Mouse (Mus musculus) lung, embryonic 16.5 days (tissue): ENCODE results near the gene Lemd2. TPM values are rescaled to one million over a fixed set of nuclear protein-coding genes. Genes with fewer than 3 reads are reported as not detected.

Experiments
- ATAC-seq: fragments of 200-750 bp; cut with Nextera tagmentation; 2 replicates; pipeline ENCODE4 v1.8.0; 2017; ENCODE audit warnings: low read depth, mild to moderate bottlenecking, moderate library complexity
- H3K27ac ChIP-seq: fragments of 300-500 bp; sonication (generic); 2 replicates; pipeline ENCODE4 v1.5.1; 2014; ENCODE audit warnings: mild to moderate bottlenecking, control low read depth, low read length
- H3K27me3 ChIP-seq: fragments of 300-500 bp; sonication (generic); 2 replicates; pipeline ENCODE4 v1.6.1; 2014; ENCODE audit warnings: low read depth, low read length, mixed read lengths; ENCODE audit not compliant: control insufficient read depth, insufficient read depth
- H3K36me3 ChIP-seq: fragments of 300-500 bp; sonication (generic); 2 replicates; pipeline ENCODE4 v1.6.1; 2014; ENCODE audit warnings: low read length; ENCODE audit not compliant: control insufficient read depth, insufficient read depth
- H3K4me1 ChIP-seq: fragments of 300-500 bp; sonication (generic); replicated peaks from 2 replicates; pipeline ENCODE4 v1.6.1; 2014; ENCODE audit warnings: low read length, mixed read lengths; ENCODE audit not compliant: control insufficient read depth, insufficient read depth
- H3K4me2 ChIP-seq: fragments of 300-500 bp; sonication (generic); 2 replicates; pipeline ENCODE4 v1.6.1; 2014; ENCODE audit warnings: low read depth, low read length, control low read depth
- H3K4me3 ChIP-seq: fragments of 300-500 bp; sonication (generic); 2 replicates; pipeline ENCODE4 v1.5.1; 2014; ENCODE audit warnings: mild to moderate bottlenecking, low read length, control low read depth
- H3K9ac ChIP-seq: fragments of 300-500 bp; sonication (generic); 2 replicates; pipeline ENCODE4 v1.6.1; 2014; ENCODE audit warnings: low read length, control low read depth
- H3K9me3 ChIP-seq: fragments of 300-500 bp; sonication (generic); 2 replicates; pipeline ENCODE4 v1.6.1; 2016; ENCODE audit warnings: low read length; ENCODE audit not compliant: control insufficient read depth
- WGBS: fragments of 180-500 bp; shearing (Covaris S2); extraction: QIAGEN DNeasy Blood & Tissue Kit; methylation state at CpG from one replicate; pipeline ENCODE4 v1.1.7; 2014; 5-methylcytosine and 5-hydroxymethylcytosine counted together
- polyA plus RNA-seq: library from polyadenylated mRNA; unstranded; fragments of >200 nt; fragmentation: Nextera tagmentation; extraction: Ambion mirVana; gene quantifications from 2 replicates; pipeline ENCODE4 v1.2.1, GENCODE M21; 2015

Lemd2 gene
- polyA plus RNA-seq, 1 experiment from 2014 or later: 7.2 TPM

- no peaks in the 10 kb centered on the region for H3K27me3 ChIP-seq
- peaks cover 49% of the 10 kb centered on the region for H3K36me3 ChIP-seq
- no peak overlapping the region for H3K4me2 ChIP-seq
- H3K4me3 ChIP-seq: no peak overlapping the region
- H3K27ac ChIP-seq: no peak overlapping the region
- H3K4me1 ChIP-seq: no peaks in the 10 kb centered on the region
- WGBS: 73% methylated on average over 9 of the region's 9 CpGs
- ATAC-seq: no peak
- H3K9me3 ChIP-seq: no peaks in the 10 kb centered on the region
- H3K9ac ChIP-seq: no peak overlapping the region
These were observed 8.1 kb downstream of the Lemd2 start for GRCm38 (mm10) chr17:27196206-27196605.

- WGBS: 70% methylated on average over 20 of the region's 20 CpGs
- Histone ChIP-seq H3K9me3 (no peaks in the 10 kb centered on the region), H3K27ac (no peak overlapping the region), H3K4me1 (no peaks in the 10 kb centered on the region), H3K36me3 (peaks cover 51% of the 10 kb centered on the region), H3K9ac (no peak overlapping the region), H3K4me2 (no peak overlapping the region), H3K4me3 (no peak overlapping the region), H3K27me3 (no peaks in the 10 kb centered on the region)
- ATAC-seq: no peak
These were observed 9.7 kb downstream of the Lemd2 start for GRCm38 (mm10) chr17:27194258-27195185.

GRCm38 (mm10) chr17:27191804-27192203 lies 12.5 kb downstream of the Lemd2 start:
- H3K9ac ChIP-seq: no peak overlapping the region
- no peak overlapping the region for H3K27ac ChIP-seq
- WGBS: 55% methylated on average over 5 of the region's 5 CpGs
- ATAC-seq: no peak
- no peaks in the 10 kb centered on the region for H3K9me3 ChIP-seq
- peaks cover 35% of the 10 kb centered on the region for H3K36me3 ChIP-seq
- H3K4me1 ChIP-seq: no peaks in the 10 kb centered on the region
- no peak overlapping the region for H3K4me2 ChIP-seq
- no peaks in the 10 kb centered on the region for H3K27me3 ChIP-seq
- H3K4me3 ChIP-seq: no peak overlapping the region

GRCm38 (mm10) chr17:27191189-27191588 lies 13.1 kb downstream of the Lemd2 start:
- no peak overlapping the region for H3K4me2 ChIP-seq
- 88% methylated on average over 6 of the region's 6 CpGs for WGBS
- H3K4me3 ChIP-seq: no peak overlapping the region
- no peaks in the 10 kb centered on the region for H3K4me1 ChIP-seq
- no peak overlapping the region for H3K9ac ChIP-seq
- ATAC-seq: no peak
- no peaks in the 10 kb centered on the region for H3K27me3 ChIP-seq
- H3K27ac ChIP-seq: no peak overlapping the region
- H3K9me3 ChIP-seq: no peaks in the 10 kb centered on the region
- H3K36me3 ChIP-seq: peaks cover 35% of the 10 kb centered on the region

GRCm38 (mm10) chr17:27189640-27190216 lies 14.5 kb downstream of the Lemd2 start:
- Histone ChIP-seq H3K9me3 (no peaks in the 10 kb centered on the region), H3K27me3 (no peaks in the 10 kb centered on the region), H3K4me2 (no peak overlapping the region), H3K27ac (no peak overlapping the region), H3K4me3 (no peak overlapping the region), H3K9ac (no peak overlapping the region), H3K4me1 (no peaks in the 10 kb centered on the region), H3K36me3 (peaks cover 25% of the 10 kb centered on the region)
- peak; percentile 56; the same call in 1 of the 2 replicates for ATAC-seq
- WGBS: 40% methylated on average over 10 of the region's 10 CpGs

GRCm38 (mm10) chr17:27188883-27189282 lies 15.4 kb downstream of the Lemd2 start:
- no peak overlapping the region for H3K9ac ChIP-seq
- no peaks in the 10 kb centered on the region; the same call in 1 of the 2 replicates for H3K9me3 ChIP-seq
- no peak overlapping the region for H3K4me2 ChIP-seq
- 69% methylated on average over 9 of the region's 9 CpGs for WGBS
- no peak overlapping the region for H3K27ac ChIP-seq
- H3K4me1 ChIP-seq: no peaks in the 10 kb centered on the region
- H3K36me3 ChIP-seq: peaks cover 19% of the 10 kb centered on the region; the same call in 1 of the 2 replicates
- H3K4me3 ChIP-seq: no peak overlapping the region
- ATAC-seq: no peak
- H3K27me3 ChIP-seq: no peaks in the 10 kb centered on the region

GRCm38 (mm10) chr17:27187059-27187458 lies 17.2 kb downstream of the Lemd2 start:
- H3K9ac ChIP-seq: no peak overlapping the region
- ATAC-seq: no peak
- H3K9me3 ChIP-seq: no peaks in the 10 kb centered on the region; the same call in 1 of the 2 replicates
- H3K27me3 ChIP-seq: no peaks in the 10 kb centered on the region
- no peak overlapping the region for H3K4me2 ChIP-seq
- H3K27ac ChIP-seq: no peak overlapping the region
- H3K36me3 ChIP-seq: peaks cover 8% of the 10 kb centered on the region; the same call in 1 of the 2 replicates
- no peak overlapping the region for H3K4me3 ChIP-seq
- no peaks in the 10 kb centered on the region for H3K4me1 ChIP-seq
- WGBS: 46% methylated on average over 5 of the region's 5 CpGs

GRCm38 (mm10) chr17:27186068-27186467 lies 18.2 kb downstream of the Lemd2 start:
- 87% methylated on average over 3 of the region's 3 CpGs for WGBS
- Histone ChIP-seq H3K9me3 (no peaks in the 10 kb centered on the region; the same call in 1 of the 2 replicates), H3K36me3 (peaks cover 5% of the 10 kb centered on the region; the same call in 1 of the 2 replicates), H3K9ac (no peak overlapping the region), H3K27ac (no peak overlapping the region), H3K27me3 (no peaks in the 10 kb centered on the region), H3K4me1 (no peaks in the 10 kb centered on the region), H3K4me2 (no peak overlapping the region), H3K4me3 (no peak overlapping the region)
- no peak for ATAC-seq

GRCm38 (mm10) chr17:27183667-27184292 lies 20.5 kb downstream of the Lemd2 start:
- Histone ChIP-seq H3K27ac (no peak overlapping the region), H3K27me3 (no peaks in the 10 kb centered on the region), H3K4me3 (no peak overlapping the region), H3K9me3 (no peaks in the 10 kb centered on the region; the same call in 1 of the 2 replicates), H3K36me3 (no peaks in the 10 kb centered on the region), H3K4me1 (no peaks in the 10 kb centered on the region), H3K9ac (no peak overlapping the region), H3K4me2 (no peak overlapping the region)
- WGBS: 81% methylated on average over 12 of the region's 12 CpGs
- no peak for ATAC-seq
